In genomic region chr16:38373941-38374340, GRCm38 (mm10) we compare ENCODE assay signal across 19 mouse cellular contexts. TPM values are rescaled to one million over a fixed set of nuclear protein-coding genes. Genes with fewer than 3 reads are reported as not detected.
DNase-seq lines count a peak whose midpoint lies in the region; ATAC-seq and TF ChIP-seq lines count a peak whose summit lies in the region.
"Had no signal": no experiment of that assay in that cellular context is flagged by ENCODE, and none has a peak within 500 bp of the region (broad histone marks: within the 10 kb centered on the region; RNA-seq: fewer than 3 reads in every experiment).

No protein-coding gene starts in this region.

- no peaks in the 10 kb centered on the region for H3K9me3 ChIP-seq in heart, embryonic 13.5 days
- no peaks in the 10 kb centered on the region for H3K9me3 ChIP-seq in hindbrain, embryonic 16.5 days (ENCODE audit: control insufficient read depth, low read length)
- no peaks in the 10 kb centered on the region for H3K9me3 ChIP-seq in intestine, postnatal 0 days (ENCODE audit: control insufficient read depth)
- H3K9me3 ChIP-seq: stomach, embryonic 15.5 days had no signal

- no peak for ATAC-seq in heart, embryonic 13.5 days (ENCODE audit: extremely low read depth, insufficient number of reproducible peaks, low FRiP score, low TSS enrichment)
- ATAC-seq in hindbrain, embryonic 16.5 days, result no peak
- no peak for ATAC-seq in intestine, postnatal 0 days
- ATAC-seq: forebrain, postnatal 0 days had no signal

- no peaks in the 10 kb centered on the region for H3K27me3 ChIP-seq in heart, embryonic 13.5 days (replicated peaks)
- no peaks in the 10 kb centered on the region for H3K27me3 ChIP-seq in testis, adult 2 months (ENCODE audit: control insufficient read depth, insufficient read depth, low read length)
- H3K27me3 ChIP-seq in hindbrain, embryonic 16.5 days (replicated peaks; ENCODE audit: control insufficient read depth, insufficient read depth, low read length), result no peaks in the 10 kb centered on the region
- no peaks in the 10 kb centered on the region for H3K27me3 ChIP-seq in intestine, postnatal 0 days (replicated peaks; ENCODE audit: control insufficient read depth, insufficient read depth, low read length)
- H3K27me3 ChIP-seq: stomach, embryonic 15.5 days had no signal

- peak overlapping the region; percentile 59 for H3K4me2 ChIP-seq in heart, embryonic 13.5 days
- H3K4me2 ChIP-seq in hindbrain, embryonic 16.5 days (ENCODE audit: low read length), result peak overlapping the region; percentile 8; the same call in 1 of the 2 replicates
- H3K4me2 ChIP-seq in intestine, postnatal 0 days (replicated peaks; ENCODE audit: low read depth), result no peak overlapping the region
- H3K4me2 ChIP-seq: stomach, embryonic 15.5 days had no signal

- H3K9ac ChIP-seq in heart, embryonic 13.5 days, result peak overlapping the region; percentile 29; the same call in 1 of the 2 replicates
- H3K9ac ChIP-seq in hindbrain, embryonic 16.5 days (ENCODE audit: low read depth, low read length), result no peak overlapping the region
- no peak overlapping the region for H3K9ac ChIP-seq in intestine, postnatal 0 days (ENCODE audit: low read depth, low read length)
- H3K9ac ChIP-seq: forebrain, postnatal 0 days; stomach, embryonic 15.5 days had no signal

- DNase-seq in heart, adult 8-10 months (ENCODE audit: low spot score), result no peak
- no peak for DNase-seq in testis, postnatal 14 days (ENCODE audit: low spot score)
- DNase-seq in left cerebral cortex, postnatal 36 days (ENCODE audit: low spot score in 2 of 2), result no peak
- DNase-seq: cerebellum, adult 2 months; embryo, embryonic 11 days had no signal

- TF ChIP-seq POLR2A in testis, adult 2 months (IDR thresholded peaks at IDR 0.05; ENCODE audit: control insufficient read depth, low read depth, low read length), result no peak

- TF ChIP-seq CTCF in testis, adult 2 months (IDR thresholded peaks at IDR 0.05; ENCODE audit: control insufficient read depth, insufficient read depth, insufficient replicate concordance, low read depth, low read length), result no peak
- TF ChIP-seq CTCF in intestine, postnatal 0 days (IDR thresholded peaks at IDR 0.05; ENCODE audit: low read depth), result no peak

- peak overlapping the region; percentile 20 for H3K27ac ChIP-seq in heart, embryonic 13.5 days (replicated peaks)
- H3K27ac ChIP-seq in testis, adult 2 months (ENCODE audit: control insufficient read depth, insufficient read depth, low read depth, low read length), result no peak overlapping the region
- H3K27ac ChIP-seq in hindbrain, embryonic 16.5 days (ENCODE audit: low read depth, low read length), result no peak overlapping the region
- no peak overlapping the region for H3K27ac ChIP-seq in intestine, postnatal 0 days (ENCODE audit: low read depth, low read length)
- H3K27ac ChIP-seq: kidney, postnatal 0 days; macrophage; stomach, embryonic 15.5 days had no signal

- peaks cover 89% of the 10 kb centered on the region for H3K4me1 ChIP-seq in heart, embryonic 13.5 days
- H3K4me1 ChIP-seq in testis, adult 2 months (ENCODE audit: control insufficient read depth, insufficient read depth, low read length), result peaks cover 12% of the 10 kb centered on the region
- peaks cover 6% of the 10 kb centered on the region; the same call in 1 of the 2 replicates for H3K4me1 ChIP-seq in hindbrain, embryonic 16.5 days (ENCODE audit: control insufficient read depth, insufficient read depth, low read depth, low read length)
- H3K4me1 ChIP-seq in intestine, postnatal 0 days (replicated peaks; ENCODE audit: control insufficient read depth, insufficient read depth, low read length), result peaks cover 3% of the 10 kb centered on the region; the same call in 1 of the 2 replicates

- WGBS in heart, embryonic 13.5 days, result 75% methylated on average over 16 of the region's 16 CpGs
- 86% methylated on average over 16 of the region's 16 CpGs for WGBS in hindbrain, embryonic 16.5 days
- 87% methylated on average over 16 of the region's 16 CpGs for WGBS in intestine, postnatal 0 days

- 0 out of 2 replicates have a peak overlapping the region, but pooled peaks have one; percentile 14 for H3K4me3 ChIP-seq in heart, embryonic 13.5 days
- peak overlapping the region; percentile 23 for H3K4me3 ChIP-seq in testis, adult 2 months (ENCODE audit: control insufficient read depth, low read depth, low read length)
- no peak overlapping the region for H3K4me3 ChIP-seq in hindbrain, embryonic 16.5 days (ENCODE audit: low read length)
- H3K4me3 ChIP-seq in intestine, postnatal 0 days (ENCODE audit: low read depth, low read length), result no peak overlapping the region
- H3K4me3 ChIP-seq: stomach, embryonic 15.5 days had no signal

- H3K36me3 ChIP-seq in heart, embryonic 13.5 days, result peaks cover 97% of the 10 kb centered on the region
- no peaks in the 10 kb centered on the region for H3K36me3 ChIP-seq in testis, adult 2 months (ENCODE audit: control insufficient read depth, insufficient read depth, low read length)
- H3K36me3 ChIP-seq in hindbrain, embryonic 16.5 days (ENCODE audit: control insufficient read depth, insufficient read depth, low read length), result no peaks in the 10 kb centered on the region
- no peaks in the 10 kb centered on the region for H3K36me3 ChIP-seq in intestine, postnatal 0 days (ENCODE audit: control insufficient read depth, insufficient read depth)
- H3K36me3 ChIP-seq: stomach, embryonic 15.5 days had no signal

- intact Hi-C loops in left cerebral cortex, postnatal 36 days (cut with DNase I), result no loop called here

RNA-seq across cellular contexts. Expression of gene Popdc2, which starts 11.9 kb away (rescaled TPM):
- polyA plus RNA-seq in heart, embryonic 13.5 days (2015; fragmentation: Nextera tagmentation; extraction: Ambion mirVana), result 298 and 317 TPM in 2 replicates
- 100 to 1,000 TPM; 451 to 631 (median 553) TPM for total RNA-seq in heart, adult 8-10 months (2022)
- 1.4 and 2.0 TPM in 2 replicates for polyA plus RNA-seq in testis, adult 2 months (2012; rRNA removed)
- polyA plus RNA-seq in hindbrain, embryonic 16.5 days (2015; fragmentation: Nextera tagmentation; extraction: Ambion mirVana), result 0.68 and 0.69 TPM in 2 replicates
- total RNA-seq in left cerebral cortex, postnatal 36 days (2021), result under 1 TPM; 0.47 to 0.77 TPM
- polyA plus RNA-seq in intestine, postnatal 0 days (2015; fragmentation: Nextera tagmentation; extraction: Ambion mirVana), result 16.6 and 16.9 TPM in 2 replicates
- total RNA-seq: monocyte, adult 5-6 weeks had no signal
- polyA plus RNA-seq: macrophage had no signal

RNA-seq across cellular contexts. Expression of gene Gm21987, which starts 27.1 kb away (rescaled TPM):
- 5.1 and 5.7 TPM in 2 replicates for polyA plus RNA-seq in heart, embryonic 13.5 days (2015; fragmentation: Nextera tagmentation; extraction: Ambion mirVana)
- not detected for total RNA-seq in heart, adult 8-10 months (2022)
- not detected in 2 replicates for polyA plus RNA-seq in testis, adult 2 months (2012; rRNA removed)
- not detected in 2 replicates for polyA plus RNA-seq in hindbrain, embryonic 16.5 days (2015; fragmentation: Nextera tagmentation; extraction: Ambion mirVana)
- not detected for total RNA-seq in left cerebral cortex, postnatal 36 days (2021)
- polyA plus RNA-seq in intestine, postnatal 0 days (2015; fragmentation: Nextera tagmentation; extraction: Ambion mirVana), result 0.38 TPM in 1 of 2 replicates, not detected in the other
- total RNA-seq: adrenal gland, postnatal 4 days; forebrain, postnatal 0 days; layer of hippocampus, postnatal 10 days; monocyte, adult 5-6 weeks had no signal
- polyA plus RNA-seq: cerebellum, adult 2 months; forebrain, postnatal 0 days; gonadal fat pad, adult 2 months; kidney, postnatal 0 days; limb, embryonic 14.5 days; macrophage; stomach, embryonic 15.5 days; urinary bladder, adult 2 months had no signal

RNA-seq across cellular contexts. Expression of gene Cox17, which starts 27.1 kb away (rescaled TPM):
- polyA plus RNA-seq in heart, embryonic 13.5 days (2015; fragmentation: Nextera tagmentation; extraction: Ambion mirVana), result 237 and 277 TPM in 2 replicates
- 100 to 1,000 TPM; 269 to 387 (median 331) TPM for total RNA-seq in heart, adult 8-10 months (2022)
- 53.2 and 68.3 TPM in 2 replicates for polyA plus RNA-seq in testis, adult 2 months (2012; rRNA removed)
- 65.3 and 71.9 TPM in 2 replicates for polyA plus RNA-seq in hindbrain, embryonic 16.5 days (2015; fragmentation: Nextera tagmentation; extraction: Ambion mirVana)
- total RNA-seq in left cerebral cortex, postnatal 36 days (2021), result 100 to 1,000 TPM; 124 TPM
- 557 and 587 TPM in 2 replicates for polyA plus RNA-seq in intestine, postnatal 0 days (2015; fragmentation: Nextera tagmentation; extraction: Ambion mirVana)

RNA-seq across cellular contexts. Expression of gene Maats1, which starts 32.0 kb away (rescaled TPM):
- 0.16 TPM in 1 of 2 replicates, not detected in the other for polyA plus RNA-seq in heart, embryonic 13.5 days (2015; fragmentation: Nextera tagmentation; extraction: Ambion mirVana)
- total RNA-seq in heart, adult 8-10 months (2022), result not detected
- 22.4 and 23.4 TPM in 2 replicates for polyA plus RNA-seq in testis, adult 2 months (2012; rRNA removed)
- 1.6 and 1.7 TPM in 2 replicates for polyA plus RNA-seq in hindbrain, embryonic 16.5 days (2015; fragmentation: Nextera tagmentation; extraction: Ambion mirVana)
- 1 to 10 TPM; 1.2 to 1.5 TPM for total RNA-seq in left cerebral cortex, postnatal 36 days (2021)
- 0.88 and 1.0 TPM in 2 replicates for polyA plus RNA-seq in intestine, postnatal 0 days (2015; fragmentation: Nextera tagmentation; extraction: Ambion mirVana)
- total RNA-seq: monocyte, adult 5-6 weeks had no signal
- polyA plus RNA-seq: macrophage had no signal

RNA-seq across cellular contexts. Expression of gene Pla1a, which starts 59.0 kb away (rescaled TPM):
- 0.37 and 0.69 TPM in 2 replicates for polyA plus RNA-seq in heart, embryonic 13.5 days (2015; fragmentation: Nextera tagmentation; extraction: Ambion mirVana)
- total RNA-seq in heart, adult 8-10 months (2022), result 10 to 100 TPM in 3 of 4 experiments, 1 to 10 TPM in 1; 5.9 to 12.0 (median 10.6) TPM
- 3.7 and 4.7 TPM in 2 replicates for polyA plus RNA-seq in testis, adult 2 months (2012; rRNA removed)
- polyA plus RNA-seq in hindbrain, embryonic 16.5 days (2015; fragmentation: Nextera tagmentation; extraction: Ambion mirVana), result 0.81 and 0.84 TPM in 2 replicates
- total RNA-seq in left cerebral cortex, postnatal 36 days (2021), result 1 to 10 TPM in 1 of 2 experiments, under 1 TPM in 1; 0.67 to 1.3 TPM
- polyA plus RNA-seq in intestine, postnatal 0 days (2015; fragmentation: Nextera tagmentation; extraction: Ambion mirVana), result 1.6 and 1.8 TPM in 2 replicates
- total RNA-seq: monocyte, adult 5-6 weeks had no signal
- polyA plus RNA-seq: macrophage had no signal

Comparison
In these comparisons a context has a peak if more than half of its experiments do, and no peak if none do; other contexts are left out.
1. H3K4me3 ChIP-seq: peak in heart, embryonic 13.5 days (single experiment) and testis, adult 2 months (single experiment); none in hindbrain, embryonic 16.5 days (single experiment) and intestine, postnatal 0 days (single experiment).
2. RNA of gene Popdc2, which starts 11.9 kb away (polyA plus RNA-seq): 298 to 317 TPM in heart, embryonic 13.5 days; 16.6 to 16.9 TPM in intestine, postnatal 0 days, 1.4 to 2.0 TPM in testis, adult 2 months and 0.68 to 0.69 TPM in hindbrain, embryonic 16.5 days; every median in the first group is over 10 times any median in the second.